Mouse (Mus musculus) neural tube, embryonic 14.5 days (tissue): ENCODE results near the gene Iqgap3. TPM values are rescaled to one million over a fixed set of nuclear protein-coding genes. Genes with fewer than 3 reads are reported as not detected.

Experiments used
- ATAC-seq: fragments of 200-750 bp; cut with Nextera tagmentation; 2 replicates; pipeline ENCODE4 v1.8.0; 2017; ENCODE audit warnings: low read depth, mild to moderate bottlenecking, moderate TSS enrichment, moderate library complexity
- H3K27ac ChIP-seq: fragments of 300-500 bp; sonication (generic); 2 replicates; pipeline ENCODE4 v1.5.1; 2014; ENCODE audit warnings: low read depth, mild to moderate bottlenecking, control low read depth, low read length, moderate library complexity, mixed read lengths
- H3K27me3 ChIP-seq: fragments of 300-500 bp; sonication (generic); 2 replicates; pipeline ENCODE4 v1.6.1; 2014; ENCODE audit warnings: low read length; ENCODE audit not compliant: control insufficient read depth, insufficient read depth
- H3K36me3 ChIP-seq: fragments of 300-500 bp; sonication (generic); 2 replicates; pipeline ENCODE4 v1.6.1; 2014; ENCODE audit warnings: low read length, mixed read lengths; ENCODE audit not compliant: control insufficient read depth, insufficient read depth
- H3K4me1 ChIP-seq: fragments of 300-500 bp; sonication (generic); 2 replicates; pipeline ENCODE4 v1.6.1; 2014; ENCODE audit warnings: low read length; ENCODE audit not compliant: control insufficient read depth, insufficient read depth
- H3K4me2 ChIP-seq: fragments of 300-500 bp; sonication (generic); 2 replicates; pipeline ENCODE4 v1.6.1; 2014; ENCODE audit warnings: mild to moderate bottlenecking, low read depth, low read length, control low read depth
- H3K4me3 ChIP-seq: fragments of 300-500 bp; sonication (generic); 2 replicates; pipeline ENCODE4 v1.5.1; 2014; ENCODE audit warnings: low read depth, low read length, control low read depth, mixed read lengths
- H3K9ac ChIP-seq: fragments of 300-500 bp; sonication (generic); replicated peaks from 2 replicates; pipeline ENCODE4 v1.6.1; 2014; ENCODE audit warnings: low read depth, mild to moderate bottlenecking, control low read depth, low read length, mixed read lengths
- H3K9me3 ChIP-seq: fragments of 300-500 bp; sonication (generic); 2 replicates; pipeline ENCODE4 v1.6.1; 2016; ENCODE audit warnings: low read length; ENCODE audit not compliant: control insufficient read depth
- WGBS: fragments of 180-500 bp; shearing (Covaris S2); extraction: QIAGEN DNeasy Blood & Tissue Kit; methylation state at CpG from one replicate; pipeline ENCODE4 v1.1.7; 2014; 5-methylcytosine and 5-hydroxymethylcytosine counted together
- polyA plus RNA-seq: library from polyadenylated mRNA; unstranded; fragments of >200 nt; fragmentation: Nextera tagmentation; extraction: Ambion mirVana; gene quantifications from 2 replicates; pipeline ENCODE4 v1.2.1, GENCODE M21; 2014

Gene Iqgap3
- polyA plus RNA-seq: 1.2 and 2.5 TPM in 2 replicates

GRCm38 (mm10) chr3:88081345-88082223 is at the start of gene Iqgap3:
Gene Iqgap3 (plus strand): TSS chr3:88081971.
- no peaks in the 10 kb centered on the region for H3K36me3 ChIP-seq
- peak within 1 kb of the TSS; percentile 80 for H3K4me2 ChIP-seq
- ATAC-seq: peak; percentile 94
- no peaks in the 10 kb centered on the region for H3K27me3 ChIP-seq
- no peaks in the 10 kb centered on the region for H3K9me3 ChIP-seq
- H3K4me3 ChIP-seq: peak within 1 kb of the TSS; percentile 35
- no peak within 1 kb of the TSS; the same call in 1 of the 2 replicates for H3K27ac ChIP-seq
- H3K9ac ChIP-seq: 0 out of 2 replicates have a peak within 1 kb of the TSS, but pooled peaks have one; percentile 8
- 20% methylated on average over 33 of the region's 33 CpGs for WGBS
- H3K4me1 ChIP-seq: 0 out of 2 replicates have a peak, but pooled peaks cover 5% of the 10 kb centered on the region

GRCm38 (mm10) chr3:88033506-88033905 is 48.3 kb upstream of the Iqgap3 start:
- Histone ChIP-seq H3K4me2 (no peak overlapping the region), H3K4me3 (no peak overlapping the region), H3K36me3 (no peaks in the 10 kb centered on the region), H3K4me1 (no peaks in the 10 kb centered on the region), H3K9me3 (no peaks in the 10 kb centered on the region), H3K27ac (no peak overlapping the region), H3K9ac (no peak overlapping the region), H3K27me3 (0 out of 2 replicates have a peak, but pooled peaks cover 2% of the 10 kb centered on the region)
- no peak for ATAC-seq
- WGBS: 66% methylated on average over 5 of the region's 5 CpGs

DNA sequence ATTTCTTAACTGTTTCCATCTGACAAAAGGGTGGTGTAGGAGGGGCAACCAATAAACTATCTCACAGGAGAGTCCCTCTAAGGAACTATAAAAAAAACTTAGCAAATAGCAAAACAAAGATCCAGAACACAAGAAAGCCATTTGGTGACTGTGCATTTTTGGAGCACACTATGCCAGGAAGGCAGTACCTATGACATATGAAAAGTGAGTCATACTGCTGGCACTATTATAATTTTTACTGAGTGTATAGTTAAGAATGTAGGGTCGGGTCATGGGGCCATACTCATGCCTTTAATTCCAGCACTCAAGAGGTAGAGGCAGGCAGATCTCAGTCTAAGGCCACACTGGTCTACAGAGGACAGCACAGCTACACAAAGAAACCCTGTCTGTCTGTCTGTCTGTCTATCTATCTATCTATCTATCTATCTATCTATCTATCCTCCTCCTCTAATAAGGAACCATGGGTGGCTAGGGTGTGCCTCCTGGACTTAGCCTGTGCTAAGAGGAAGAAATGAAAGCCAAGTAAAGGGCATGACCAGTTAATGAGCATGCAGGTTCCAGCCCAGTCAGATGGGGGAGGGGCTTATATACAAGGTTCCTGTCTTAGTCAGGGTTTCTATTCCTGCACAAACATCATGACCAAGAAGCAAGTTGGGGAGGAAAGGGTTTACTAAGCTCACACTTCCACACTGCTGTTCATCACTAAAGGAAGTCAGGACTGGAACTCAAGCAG is 46.0 kb upstream of the Iqgap3 start:
- no peak for ATAC-seq
- Histone ChIP-seq H3K4me3 (no peak overlapping the region), H3K4me2 (no peak overlapping the region), H3K36me3 (no peaks in the 10 kb centered on the region), H3K4me1 (no peaks in the 10 kb centered on the region), H3K9me3 (no peaks in the 10 kb centered on the region), H3K9ac (no peak overlapping the region), H3K27me3 (peaks cover 2% of the 10 kb centered on the region; the same call in 1 of the 2 replicates), H3K27ac (no peak overlapping the region)
- 58% methylated on average over 1 of the region's 1 CpGs for WGBS

- peak within 1 kb of the TSS; percentile 73 for H3K4me2 ChIP-seq
- peak within 1 kb of the TSS; percentile 55 for H3K9ac ChIP-seq
- no peaks in the 10 kb centered on the region; the same call in 1 of the 2 replicates for H3K27me3 ChIP-seq
- H3K36me3 ChIP-seq: no peaks in the 10 kb centered on the region
- 11% methylated on average over 36 of the region's 36 CpGs for WGBS
- H3K27ac ChIP-seq: peak within 1 kb of the TSS; percentile 39; the same call in 1 of the 2 replicates
- H3K4me3 ChIP-seq: peak within 1 kb of the TSS; percentile 59
- H3K9me3 ChIP-seq: no peaks in the 10 kb centered on the region
- peaks cover 6% of the 10 kb centered on the region; the same call in 1 of the 2 replicates for H3K4me1 ChIP-seq
- ATAC-seq: peak; percentile 91
These were observed 38.9 kb upstream of the Iqgap3 start, which contains the start of gene Gpatch4 for GRCm38 (mm10) chr3:88042661-88043421. Gene Gpatch4 (plus strand): TSS chr3:88043108.

DNA sequence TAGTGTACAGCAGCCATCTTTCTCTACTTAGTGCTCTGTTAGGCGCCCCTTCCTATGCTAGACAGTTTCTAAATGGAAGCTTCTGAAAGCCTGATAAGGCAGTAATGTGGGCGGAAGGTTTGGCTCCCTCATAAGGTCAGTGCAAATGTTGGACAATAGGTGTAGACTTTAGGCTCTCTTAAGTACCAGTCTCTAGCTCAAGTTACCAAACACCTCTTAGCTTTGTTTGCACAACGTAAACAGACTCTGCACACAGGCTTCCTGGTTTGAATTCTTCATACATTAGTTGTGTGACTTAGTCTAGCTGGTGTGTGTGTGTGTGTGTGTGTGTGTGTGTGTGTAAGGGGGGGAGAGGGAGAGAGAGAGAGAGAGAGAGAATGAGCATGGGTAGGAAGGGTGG is 32.2 kb upstream of the Iqgap3 start:
- H3K9ac ChIP-seq: no peak overlapping the region
- H3K4me3 ChIP-seq: no peak overlapping the region
- H3K27ac ChIP-seq: no peak overlapping the region
- 94% methylated on average over 3 of the region's 3 CpGs for WGBS
- no peaks in the 10 kb centered on the region for H3K9me3 ChIP-seq
- no peaks in the 10 kb centered on the region for H3K4me1 ChIP-seq
- H3K36me3 ChIP-seq: peaks cover 8% of the 10 kb centered on the region
- no peaks in the 10 kb centered on the region for H3K27me3 ChIP-seq
- ATAC-seq: no peak
- H3K4me2 ChIP-seq: no peak overlapping the region

DNA sequence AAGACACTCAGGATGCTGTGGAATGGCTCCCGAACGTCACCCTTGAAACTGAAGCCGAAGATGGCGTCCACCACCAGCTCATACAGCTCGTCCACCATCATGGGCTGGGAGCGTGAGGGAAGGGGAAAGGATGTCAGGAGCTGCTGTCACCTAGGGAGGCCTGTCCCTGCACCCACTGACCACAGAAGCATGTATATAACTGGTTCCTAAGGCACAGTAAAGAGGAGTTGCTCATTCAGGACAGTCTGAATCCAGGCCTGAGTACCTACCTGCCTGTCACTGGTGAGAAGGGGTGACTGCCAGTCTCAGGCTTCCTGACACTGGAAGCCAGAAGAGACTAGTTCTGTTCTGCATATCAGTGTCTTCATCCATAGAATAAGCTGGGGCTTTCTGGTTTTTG is 24.7 kb upstream of the Iqgap3 start:
- Histone ChIP-seq H3K36me3 (peaks cover 14% of the 10 kb centered on the region), H3K27me3 (no peaks in the 10 kb centered on the region), H3K4me3 (no peak overlapping the region), H3K4me2 (peak overlapping the region; percentile 80), H3K4me1 (peaks cover 13% of the 10 kb centered on the region), H3K9me3 (no peaks in the 10 kb centered on the region), H3K27ac (no peak overlapping the region), H3K9ac (no peak overlapping the region)
- 87% methylated on average over 6 of the region's 6 CpGs for WGBS
- ATAC-seq: no peak

GRCm38 (mm10) chr3:88057902-88058696 is 23.7 kb upstream of the Iqgap3 start, which contains the start of gene Naxe:
Gene Naxe (minus strand): TSS chr3:88058495.
- Histone ChIP-seq H3K9me3 (no peaks in the 10 kb centered on the region), H3K9ac (peak within 1 kb of the TSS; percentile 87), H3K27ac (peak within 1 kb of the TSS; percentile 8; the same call in 1 of the 2 replicates), H3K36me3 (peaks cover 14% of the 10 kb centered on the region), H3K4me3 (peak within 1 kb of the TSS; percentile 73), H3K27me3 (no peaks in the 10 kb centered on the region), H3K4me1 (peaks cover 13% of the 10 kb centered on the region), H3K4me2 (peak within 1 kb of the TSS; percentile 80)
- ATAC-seq: peak; percentile 95
- WGBS: 2% methylated on average over 59 of the region's 60 CpGs

DNA sequence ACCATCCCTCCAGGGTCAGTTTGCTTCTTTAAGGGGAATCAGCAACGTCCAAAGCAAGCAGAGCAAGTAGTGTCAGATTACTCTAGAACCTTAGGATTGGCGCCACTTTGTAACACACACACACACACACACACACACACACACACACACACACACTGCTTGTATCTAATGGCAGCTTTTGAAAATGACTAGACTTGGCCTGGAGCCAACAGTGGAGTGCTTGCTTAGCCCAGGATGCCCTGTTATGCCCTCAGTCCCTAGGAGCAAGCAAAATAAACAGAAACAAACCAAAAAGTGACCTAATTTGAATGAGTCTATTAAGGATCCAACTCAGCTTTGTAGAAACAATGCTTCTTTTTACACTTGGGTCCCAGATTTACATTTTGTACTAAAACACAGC is 13.4 kb upstream of the Iqgap3 start:
- no peak overlapping the region for H3K4me2 ChIP-seq
- no peaks in the 10 kb centered on the region for H3K9me3 ChIP-seq
- no peak overlapping the region for H3K9ac ChIP-seq
- ATAC-seq: no peak
- H3K36me3 ChIP-seq: no peaks in the 10 kb centered on the region
- WGBS: 38% methylated on average over 2 of the region's 2 CpGs
- no peak overlapping the region for H3K4me3 ChIP-seq
- no peaks in the 10 kb centered on the region for H3K4me1 ChIP-seq
- H3K27ac ChIP-seq: no peak overlapping the region
- no peaks in the 10 kb centered on the region; the same call in 1 of the 2 replicates for H3K27me3 ChIP-seq
